Mouse (Mus musculus) kidney, postnatal 25 days (tissue): Measurements from ENCODE around the gene Eif2d.
"Not testable (repeated sequence)": the region's sequence is repeated elsewhere in the genome, so short reads cannot be mapped to it uniquely, and the experiment has no call there.

Source experiments
- DNase-seq, 2 experiments: peaks; one replicate each; pipeline ENCODE4 v3.0.0; 2021; ENCODE audit warnings: mixed read lengths in 2 of 2

Gene Eif2d

GRCm38 (mm10) chr1:131139102-131140095 is 13.6 kb upstream of the Eif2d start:
- DNase-seq = no peak

- DNase-seq = no peak
Measured at GRCm38 (mm10) chr1:131141449-131141848, 11.5 kb upstream of the Eif2d start.

GRCm38 (mm10) chr1:131142472-131142871 is 10.5 kb upstream of the Eif2d start:
- DNase-seq = no peak

GRCm38 (mm10) chr1:131145222-131145621 is 7.8 kb upstream of the Eif2d start:
- DNase-seq = not testable (repeated sequence)

GRCm38 (mm10) chr1:131146181-131146614 is 6.8 kb upstream of the Eif2d start:
- no peak for DNase-seq

GRCm38 (mm10) chr1:131149496-131149895 is 3.5 kb upstream of the Eif2d start:
- DNase-seq = no peak

GRCm38 (mm10) chr1:131155456-131155855 is 2.5 kb downstream of the Eif2d start:
- peak; percentile 38 to 44 for DNase-seq

GRCm38 (mm10) chr1:131159573-131160327 is 6.8 kb downstream of the Eif2d start:
- not testable (repeated sequence) for DNase-seq

GRCm38 (mm10) chr1:131161091-131161490 is 8.1 kb downstream of the Eif2d start:
- peak; percentile 9 to 57 for DNase-seq

GRCm38 (mm10) chr1:131164427-131164826 is 11.4 kb downstream of the Eif2d start:
- no peak for DNase-seq

- DNase-seq = no peak
Measured at GRCm38 (mm10) chr1:131167612-131168011, 14.6 kb downstream of the Eif2d start.

- peak; percentile 52 to 75 for DNase-seq
Measured at GRCm38 (mm10) chr1:131173001-131173400, 20.0 kb downstream of the Eif2d start.

- peak; percentile 8 to 56 for DNase-seq
Measured at GRCm38 (mm10) chr1:131173809-131174208, 20.8 kb downstream of the Eif2d start.

GRCm38 (mm10) chr1:131174299-131174861 is 21.4 kb downstream of the Eif2d start:
- no peak for DNase-seq

- no peak for DNase-seq
Measured at GRCm38 (mm10) chr1:131175189-131175588, 22.2 kb downstream of the Eif2d start.

- DNase-seq = no peak
Measured at GRCm38 (mm10) chr1:131175819-131176218, 22.8 kb downstream of the Eif2d start.

GRCm38 (mm10) chr1:131177249-131177648 is 24.3 kb downstream of the Eif2d start:
- DNase-seq = no peak

- no peak for DNase-seq
Measured at GRCm38 (mm10) chr1:131178083-131178482, 25.1 kb downstream of the Eif2d start.

GRCm38 (mm10) chr1:131180386-131180785 is 27.4 kb downstream of the Eif2d start:
- DNase-seq = no peak

GRCm38 (mm10) chr1:131181642-131182527 is 28.9 kb downstream of the Eif2d start:
- DNase-seq = peak; percentile 82 to 86

GRCm38 (mm10) chr1:131183201-131183600 is 30.2 kb downstream of the Eif2d start:
- DNase-seq = no peak
